18 mouse cellular contexts compared by ENCODE assay signal in genomic region chr5:46926324-46926723, GRCm38 (mm10).
"Had no signal": no experiment of that assay in that cellular context is flagged by ENCODE, and none has a peak within 500 bp of the region (broad histone marks: within the 10 kb centered on the region; RNA-seq: fewer than 3 reads in every experiment).

No protein-coding gene starts in this region.

- H3K36me3 ChIP-seq: liver, embryonic 13.5 days; liver, embryonic 15.5 days; lung, embryonic 15.5 days; midbrain, embryonic 15.5 days; neural tube, embryonic 12.5 days; stomach, embryonic 15.5 days had no signal

- H3K27ac ChIP-seq: liver, embryonic 13.5 days; liver, embryonic 15.5 days; lung, embryonic 15.5 days; macrophage; midbrain, embryonic 15.5 days; neural tube, embryonic 12.5 days; stomach, embryonic 15.5 days; stomach, postnatal 0 days had no signal

- H3K4me1 ChIP-seq: liver, embryonic 13.5 days; liver, embryonic 15.5 days; lung, embryonic 15.5 days; midbrain, embryonic 15.5 days; neural tube, embryonic 12.5 days; stomach, embryonic 15.5 days had no signal

- DNase-seq: liver, embryonic 13.5 days; liver, postnatal 0 days; lung, adult 2 months; lung, postnatal 14 days; lung, postnatal 36 days; right cerebral cortex, postnatal 14 days; thymus, adult 2 months; thymus, postnatal 25 days; thymus, postnatal 4 days had no signal

- H3K9ac ChIP-seq: liver, embryonic 13.5 days; liver, embryonic 15.5 days; liver, postnatal 0 days; lung, embryonic 15.5 days; midbrain, embryonic 15.5 days; neural tube, embryonic 12.5 days; stomach, embryonic 15.5 days had no signal

- H3K4me3 ChIP-seq: liver, embryonic 13.5 days; liver, embryonic 15.5 days; lung, embryonic 15.5 days; midbrain, embryonic 15.5 days; neural tube, embryonic 12.5 days; stomach, embryonic 15.5 days had no signal

- ATAC-seq: liver, postnatal 0 days; lung, postnatal 0 days; midbrain, embryonic 15.5 days had no signal

- H3K27me3 ChIP-seq: liver, embryonic 13.5 days; liver, embryonic 15.5 days; lung, embryonic 15.5 days; midbrain, embryonic 15.5 days; neural tube, embryonic 12.5 days; stomach, embryonic 15.5 days had no signal

- H3K9me3 ChIP-seq: liver, embryonic 13.5 days; liver, embryonic 15.5 days; lung, embryonic 15.5 days; midbrain, embryonic 15.5 days; neural tube, embryonic 12.5 days; stomach, embryonic 15.5 days had no signal

- H3K4me2 ChIP-seq: liver, embryonic 13.5 days; liver, embryonic 15.5 days; lung, embryonic 15.5 days; midbrain, embryonic 11.5 days; midbrain, embryonic 15.5 days; neural tube, embryonic 12.5 days; stomach, embryonic 15.5 days had no signal
